Mouse (Mus musculus): ENCODE measurements at regions not wholly inside any gene's neighbourhood (a gene's known extent, or its start where the extent isn't known, plus 50 kb on each side); places are given as distances from the start of the nearest gene placed in this dataset.

GRCm38 (mm10) chr13:28519383-28520126 is 262.2 kb downstream of the Gm11361 start:
- WGBS, result 74% methylated on average over 3 of the region's 3 CpGs

DNA sequence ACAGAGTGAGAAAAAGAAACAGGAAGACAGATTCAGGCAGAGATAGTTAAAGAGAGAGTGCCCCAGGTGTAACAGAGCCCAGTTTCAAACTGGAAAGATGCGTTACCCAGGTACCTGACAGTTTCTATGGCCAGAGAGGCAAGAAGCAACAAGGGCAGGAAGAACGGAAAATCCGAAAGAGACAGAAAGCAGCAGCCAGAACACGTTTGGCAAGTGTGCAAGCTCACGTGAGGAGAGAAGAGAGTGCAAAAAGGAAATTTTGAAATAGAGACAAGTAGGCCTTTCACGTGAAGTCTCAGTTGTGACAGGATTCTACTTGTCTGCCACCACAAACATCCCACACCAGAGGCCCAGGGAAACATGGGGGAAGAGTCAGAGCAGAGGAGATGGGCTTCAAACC is 259.8 kb downstream of the Gm11361 start:
- Histone ChIP-seq H3K4me1 (replicated peaks; ENCODE audit: control insufficient read depth, insufficient read depth, low read length) (no peaks in the 10 kb centered on the region), H3K27me3 (ENCODE audit: control insufficient read depth, insufficient read depth, low read length) (no peaks in the 10 kb centered on the region), H3K9me3 (ENCODE audit: control insufficient read depth, low read length) (no peaks in the 10 kb centered on the region), H3K36me3 (ENCODE audit: control insufficient read depth, insufficient read depth, low read length) (no peaks in the 10 kb centered on the region), H3K9ac (ENCODE audit: low read length) (no peak overlapping the region), H3K4me2 (ENCODE audit: low read depth, low read length, severe bottlenecking) (no peak overlapping the region), H3K27ac (ENCODE audit: low read depth, low read length) (no peak overlapping the region), H3K4me3 (ENCODE audit: low read depth, low read length) (no peak overlapping the region)
- DNase-seq (ENCODE audit: low spot score), result no peak
- WGBS, result 83% methylated on average over 6 of the region's 6 CpGs
- no peak for ATAC-seq (replicated peaks; ENCODE audit: low FRiP score)

More at GRCm38 (mm10) chr13:28519383-28520126, 262.2 kb downstream of the Gm11361 start:
- no peak overlapping the region for H3K4me2 ChIP-seq (ENCODE audit: low read depth, low read length, severe bottlenecking)
- no peaks in the 10 kb centered on the region for H3K27me3 ChIP-seq (ENCODE audit: control insufficient read depth, insufficient read depth, low read length)
- H3K27ac ChIP-seq (ENCODE audit: low read depth, low read length), result no peak overlapping the region
- ATAC-seq (replicated peaks; ENCODE audit: low FRiP score) (no peak), DNase-seq (ENCODE audit: low spot score) (no peak)
- no peak overlapping the region for H3K4me3 ChIP-seq (ENCODE audit: low read depth, low read length)
- no peak overlapping the region for H3K9ac ChIP-seq (ENCODE audit: low read length)
- 0 out of 2 replicates have a peak, but pooled peaks cover 1% of the 10 kb centered on the region for H3K4me1 ChIP-seq (replicated peaks; ENCODE audit: control insufficient read depth, insufficient read depth, low read length)
- no peaks in the 10 kb centered on the region for H3K36me3 ChIP-seq (ENCODE audit: control insufficient read depth, insufficient read depth, low read length)
- H3K9me3 ChIP-seq (ENCODE audit: control insufficient read depth, low read length), result no peaks in the 10 kb centered on the region

- no peaks in the 10 kb centered on the region for H3K4me1 ChIP-seq (replicated peaks; ENCODE audit: control insufficient read depth, insufficient read depth, low read length)
- H3K4me3 ChIP-seq (ENCODE audit: low read depth, low read length), result no peak overlapping the region
- H3K4me2 ChIP-seq (ENCODE audit: low read depth, low read length, severe bottlenecking), result no peak overlapping the region
- H3K36me3 ChIP-seq (ENCODE audit: control insufficient read depth, insufficient read depth, low read length), result no peaks in the 10 kb centered on the region
- no peaks in the 10 kb centered on the region for H3K27me3 ChIP-seq (ENCODE audit: control insufficient read depth, insufficient read depth, low read length)
- DNase-seq (ENCODE audit: low spot score) (no peak), ATAC-seq (replicated peaks; ENCODE audit: low FRiP score) (no peak)
- 63% methylated on average over 2 of the region's 2 CpGs for WGBS
- no peaks in the 10 kb centered on the region for H3K9me3 ChIP-seq (ENCODE audit: control insufficient read depth, low read length)
- no peak overlapping the region for H3K27ac ChIP-seq (ENCODE audit: low read depth, low read length)
- H3K9ac ChIP-seq (ENCODE audit: low read length), result no peak overlapping the region
Observed at GRCm38 (mm10) chr13:28516636-28517035, 259.3 kb downstream of the Gm11361 start.

- Histone ChIP-seq H3K4me3 (ENCODE audit: low read depth, low read length) (no peak overlapping the region), H3K4me1 (replicated peaks; ENCODE audit: control insufficient read depth, insufficient read depth, low read length) (no peaks in the 10 kb centered on the region), H3K9me3 (ENCODE audit: control insufficient read depth, low read length) (no peaks in the 10 kb centered on the region), H3K27ac (ENCODE audit: low read depth, low read length) (no peak overlapping the region), H3K36me3 (ENCODE audit: control insufficient read depth, insufficient read depth, low read length) (no peaks in the 10 kb centered on the region), H3K4me2 (ENCODE audit: low read depth, low read length, severe bottlenecking) (no peak overlapping the region), H3K9ac (ENCODE audit: low read length) (no peak overlapping the region), H3K27me3 (ENCODE audit: control insufficient read depth, insufficient read depth, low read length) (no peaks in the 10 kb centered on the region)
- DNase-seq (ENCODE audit: low spot score) (no peak), ATAC-seq (replicated peaks; ENCODE audit: low FRiP score) (no peak)
Observed at GRCm38 (mm10) chr13:28514245-28514644, 256.9 kb downstream of the Gm11361 start.

DNA sequence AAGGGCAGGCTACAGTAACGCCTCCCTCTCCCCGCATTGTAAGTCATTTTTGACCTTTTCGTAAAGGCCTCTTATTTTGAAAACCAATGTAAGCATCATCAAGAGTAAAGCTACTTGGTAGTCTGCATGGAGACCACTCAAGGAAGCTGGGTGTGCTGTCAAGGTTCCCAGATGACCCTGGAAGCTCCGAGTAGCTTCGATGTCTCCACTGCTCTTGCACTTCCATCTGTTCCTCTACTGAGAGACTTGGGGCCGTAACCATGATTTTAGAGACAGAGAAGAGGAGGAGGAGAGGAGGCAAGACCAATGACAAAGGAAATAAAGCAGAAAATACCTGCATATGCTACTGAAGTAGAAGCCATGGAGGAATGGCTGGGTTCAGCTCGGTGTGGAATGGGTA is 256.0 kb downstream of the Gm11361 start:
- Histone ChIP-seq H3K9me3 (ENCODE audit: control insufficient read depth, low read length) (no peaks in the 10 kb centered on the region), H3K4me3 (ENCODE audit: low read depth, low read length) (no peak overlapping the region), H3K4me1 (replicated peaks; ENCODE audit: control insufficient read depth, insufficient read depth, low read length) (no peaks in the 10 kb centered on the region), H3K4me2 (ENCODE audit: low read depth, low read length, severe bottlenecking) (no peak overlapping the region), H3K27ac (ENCODE audit: low read depth, low read length) (no peak overlapping the region), H3K36me3 (ENCODE audit: control insufficient read depth, insufficient read depth, low read length) (no peaks in the 10 kb centered on the region), H3K9ac (ENCODE audit: low read length) (no peak overlapping the region), H3K27me3 (ENCODE audit: control insufficient read depth, insufficient read depth, low read length) (no peaks in the 10 kb centered on the region)
- no peak for ATAC-seq (replicated peaks; ENCODE audit: low FRiP score)
- 93% methylated on average over 7 of the region's 7 CpGs for WGBS
- DNase-seq (ENCODE audit: low spot score), result no peak

- Histone ChIP-seq H3K4me1 (replicated peaks; ENCODE audit: control insufficient read depth, insufficient read depth, low read length) (no peaks in the 10 kb centered on the region), H3K9me3 (ENCODE audit: control insufficient read depth, low read length) (no peaks in the 10 kb centered on the region), H3K4me2 (ENCODE audit: low read depth, low read length, severe bottlenecking) (no peak overlapping the region), H3K27me3 (ENCODE audit: control insufficient read depth, insufficient read depth, low read length) (no peaks in the 10 kb centered on the region), H3K36me3 (ENCODE audit: control insufficient read depth, insufficient read depth, low read length) (no peaks in the 10 kb centered on the region), H3K9ac (ENCODE audit: low read length) (no peak overlapping the region), H3K4me3 (ENCODE audit: low read depth, low read length) (no peak overlapping the region), H3K27ac (ENCODE audit: low read depth, low read length) (no peak overlapping the region)
- DNase-seq (ENCODE audit: low spot score), result peak; percentile 53
- ATAC-seq (replicated peaks; ENCODE audit: low FRiP score), result 0 out of 2 replicates have a peak, but pooled peaks have one; percentile 39
- 79% methylated on average over 11 of the region's 11 CpGs for WGBS
Observed at GRCm38 (mm10) chr13:28512573-28513334, 255.4 kb downstream of the Gm11361 start.

DNA sequence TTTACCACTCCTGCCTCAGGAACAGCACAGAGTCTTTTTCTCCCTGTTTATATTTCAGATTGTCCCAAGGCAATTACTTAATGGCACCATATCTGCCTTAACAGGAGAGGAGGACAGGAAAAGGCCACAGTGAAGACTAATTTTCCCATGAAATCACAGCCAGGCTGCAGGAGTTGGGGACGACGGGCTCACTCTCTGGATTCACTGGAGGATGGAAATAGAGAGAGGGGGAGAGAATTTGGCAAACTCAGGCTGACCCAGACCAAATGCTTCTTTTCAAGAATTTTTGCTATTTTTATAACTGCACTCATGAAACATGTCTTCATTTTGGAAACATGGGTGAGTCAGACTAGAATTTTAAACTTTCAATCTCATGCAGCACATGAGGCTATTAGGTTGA is 250.9 kb downstream of the Gm11361 start:
- no peak overlapping the region for H3K4me2 ChIP-seq (ENCODE audit: low read depth, low read length, severe bottlenecking)
- H3K4me3 ChIP-seq (ENCODE audit: low read depth, low read length), result no peak overlapping the region
- ATAC-seq (replicated peaks; ENCODE audit: low FRiP score) (no peak), DNase-seq (ENCODE audit: low spot score) (no peak)
- H3K9ac ChIP-seq (ENCODE audit: low read length), result no peak overlapping the region
- H3K27me3 ChIP-seq (ENCODE audit: control insufficient read depth, insufficient read depth, low read length), result no peaks in the 10 kb centered on the region
- H3K4me1 ChIP-seq (replicated peaks; ENCODE audit: control insufficient read depth, insufficient read depth, low read length), result no peaks in the 10 kb centered on the region
- H3K27ac ChIP-seq (ENCODE audit: low read depth, low read length), result no peak overlapping the region
- 91% methylated on average over 2 of the region's 2 CpGs for WGBS
- no peaks in the 10 kb centered on the region for H3K36me3 ChIP-seq (ENCODE audit: control insufficient read depth, insufficient read depth, low read length)
- H3K9me3 ChIP-seq (ENCODE audit: control insufficient read depth, low read length), result no peaks in the 10 kb centered on the region

GRCm38 (mm10) chr13:28507783-28508182 is 250.5 kb downstream of the Gm11361 start:
- Histone ChIP-seq H3K4me1 (replicated peaks; ENCODE audit: control insufficient read depth, insufficient read depth, low read length) (no peaks in the 10 kb centered on the region), H3K27me3 (ENCODE audit: control insufficient read depth, insufficient read depth, low read length) (no peaks in the 10 kb centered on the region), H3K4me3 (ENCODE audit: low read depth, low read length) (no peak overlapping the region), H3K4me2 (ENCODE audit: low read depth, low read length, severe bottlenecking) (no peak overlapping the region), H3K36me3 (ENCODE audit: control insufficient read depth, insufficient read depth, low read length) (no peaks in the 10 kb centered on the region), H3K9ac (ENCODE audit: low read length) (no peak overlapping the region), H3K9me3 (ENCODE audit: control insufficient read depth, low read length) (no peaks in the 10 kb centered on the region), H3K27ac (ENCODE audit: low read depth, low read length) (no peak overlapping the region)
- DNase-seq (ENCODE audit: low spot score) (no peak), ATAC-seq (replicated peaks; ENCODE audit: low FRiP score) (no peak)
- WGBS, result 89% methylated on average over 5 of the region's 5 CpGs

All from forebrain, embryonic 11.5 days (tissue).